Mouse (Mus musculus): ENCODE results near the gene Dmrtb1. TPM values are rescaled to one million over a fixed set of nuclear protein-coding genes. Genes with fewer than 3 reads are reported as not detected.

The Dmrtb1 gene
- 1 to 10 TPM in 1 of 2 experiments, under 1 TPM in 1; 0.41 to 1.1 TPM for total RNA-seq (2021)

- no peak for DNase-seq (ENCODE audit: low spot score in 2 of 2)
- intact Hi-C loops (cut with DNase I), result no loop called here
These were observed at the start of gene Dmrtb1 for GRCm38 (mm10) chr4:107684130-107684529. Dmrtb1 (minus strand) TSS chr4:107684230.

- no peak for DNase-seq (ENCODE audit: low spot score in 2 of 2)
- intact Hi-C loops (cut with DNase I), result no loop called here
These were observed 49.6 kb upstream of the Dmrtb1 start for GRCm38 (mm10) chr4:107733603-107734002.

- DNase-seq (ENCODE audit: low spot score in 2 of 2), result no peak
- intact Hi-C loops (cut with DNase I), result no loop called here
These were observed 48.6 kb upstream of the Dmrtb1 start for GRCm38 (mm10) chr4:107732624-107733023.

DNA sequence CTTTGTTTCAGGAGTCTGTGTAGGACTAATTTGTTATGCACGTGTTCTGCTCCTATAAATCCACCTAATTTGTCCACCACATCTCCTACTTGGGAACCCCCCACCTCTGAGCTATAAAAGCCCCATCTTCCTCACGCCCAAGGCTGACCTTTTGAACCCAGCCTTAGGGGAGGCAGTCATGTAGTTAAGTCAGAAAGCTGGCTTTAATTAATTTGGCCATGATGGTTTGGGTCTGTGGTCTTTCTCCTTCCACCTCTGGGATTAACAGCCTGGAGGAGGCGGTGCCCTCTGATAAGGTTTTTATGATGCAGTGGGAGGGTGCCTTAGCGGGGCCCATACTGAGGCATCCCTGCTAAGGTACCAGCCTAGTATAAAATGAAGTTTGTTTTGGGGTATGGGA is 48.2 kb upstream of the Dmrtb1 start:
- intact Hi-C loops (cut with DNase I), result no loop called here
- no peak for DNase-seq (ENCODE audit: low spot score in 2 of 2)

DNA sequence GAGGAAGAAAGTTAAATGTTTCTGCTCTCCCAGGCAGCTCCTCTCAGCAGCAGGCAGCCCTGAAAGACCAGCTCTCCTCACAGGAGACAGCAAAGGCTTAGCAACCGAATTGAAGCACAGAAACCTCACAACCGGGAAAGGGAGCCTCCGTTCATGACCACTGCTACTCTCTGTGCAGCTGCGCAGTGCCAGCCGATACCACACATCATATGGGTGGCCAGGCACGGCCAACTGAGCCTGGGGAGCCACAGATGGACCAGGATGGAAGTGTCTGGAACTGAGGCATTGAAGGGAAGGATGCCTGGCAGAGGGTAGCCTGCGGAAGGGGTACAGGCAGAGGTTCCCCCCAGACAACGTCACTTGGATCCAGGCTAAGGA is 47.0 kb upstream of the Dmrtb1 start:
- intact Hi-C loops (cut with DNase I), result no loop called here
- DNase-seq (ENCODE audit: low spot score in 2 of 2), result no peak

GRCm38 (mm10) chr4:107730391-107731087 is 46.5 kb upstream of the Dmrtb1 start:
- DNase-seq (ENCODE audit: low spot score in 2 of 2), result no peak
- intact Hi-C loops (cut with DNase I), result no loop called here

DNA sequence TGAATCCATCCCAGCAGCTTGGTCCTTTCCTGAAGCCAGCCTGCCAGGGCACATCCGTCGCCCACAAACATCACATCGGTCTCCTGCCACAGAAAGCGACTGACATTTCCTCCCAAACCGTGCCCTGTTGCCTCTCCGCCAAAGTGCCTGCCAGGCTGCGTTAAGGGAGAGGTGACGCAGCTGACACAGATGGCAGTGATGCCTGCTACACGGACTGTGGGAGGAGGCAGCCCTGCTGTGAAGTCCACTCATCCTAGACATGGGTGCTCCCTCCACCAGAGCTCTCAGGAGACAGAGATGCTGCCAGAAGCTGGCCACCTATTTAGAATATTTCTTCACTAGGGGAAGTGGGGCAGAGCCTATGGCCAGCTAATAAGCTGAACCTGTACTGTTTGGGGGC is 41.4 kb upstream of the Dmrtb1 start:
- intact Hi-C loops (cut with DNase I), result no loop called here
- no peak for DNase-seq (ENCODE audit: low spot score in 2 of 2)

DNA sequence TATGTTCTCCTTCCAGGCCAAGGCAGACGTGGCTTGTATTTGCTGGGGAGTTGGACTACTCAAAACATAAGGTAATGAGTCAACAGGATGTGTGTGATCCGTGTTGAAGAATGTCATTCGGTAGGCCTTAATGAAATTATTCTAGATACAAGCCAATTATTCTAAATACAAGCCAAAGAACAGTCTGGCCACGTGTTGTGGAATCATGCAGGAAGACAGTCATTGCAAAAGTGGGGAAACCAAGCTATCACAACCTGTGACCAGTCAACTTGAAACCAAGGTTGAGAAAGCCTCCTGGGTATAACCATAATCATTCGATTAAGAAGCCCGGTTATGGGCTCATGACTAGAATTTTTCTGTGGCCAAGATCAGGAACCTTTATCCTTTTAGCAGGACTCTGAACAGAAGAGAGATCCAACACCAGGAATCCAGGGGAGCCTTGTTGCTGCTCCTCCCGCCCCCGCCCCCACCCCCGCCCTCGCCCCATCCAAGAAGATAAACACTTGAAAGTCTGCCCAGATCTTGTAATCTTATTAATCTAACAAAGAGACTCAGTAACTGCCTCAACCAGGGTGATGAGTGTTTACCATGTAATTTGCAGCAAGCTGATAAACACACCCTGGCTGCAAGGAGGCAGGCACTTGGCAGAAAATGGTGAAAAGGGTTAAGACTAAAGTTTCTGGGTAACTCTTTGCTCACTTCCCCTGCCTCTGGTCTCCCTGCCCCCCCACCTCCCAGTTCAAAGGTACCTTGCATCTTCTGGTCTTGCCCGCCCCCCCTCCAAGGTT is 36.2 kb upstream of the Dmrtb1 start:
- intact Hi-C loops (cut with DNase I), result no loop called here
- DNase-seq (ENCODE audit: low spot score in 2 of 2), result no peak

- DNase-seq (ENCODE audit: low spot score in 2 of 2), result no peak
- intact Hi-C loops (cut with DNase I), result no loop called here
These were observed 35.1 kb upstream of the Dmrtb1 start for GRCm38 (mm10) chr4:107719161-107719560.

- intact Hi-C loops (cut with DNase I), result no loop called here
- no peak for DNase-seq (ENCODE audit: low spot score in 2 of 2)
These were observed 34.7 kb upstream of the Dmrtb1 start for GRCm38 (mm10) chr4:107718720-107719119.

GRCm38 (mm10) chr4:107717718-107718313 is 33.8 kb upstream of the Dmrtb1 start:
- peak; percentile 42 to 52 for DNase-seq (ENCODE audit: low spot score in 2 of 2)

GRCm38 (mm10) chr4:107716754-107717299 is 32.8 kb upstream of the Dmrtb1 start:
- DNase-seq (ENCODE audit: low spot score in 2 of 2), result no peak
- intact Hi-C loops (cut with DNase I), result no loop called here

More at GRCm38 (mm10) chr4:107717718-107718313, 33.8 kb upstream of the Dmrtb1 start:
- intact Hi-C loops (cut with DNase I), result no loop called here

- intact Hi-C loops (cut with DNase I), result no loop called here
- DNase-seq (ENCODE audit: low spot score in 2 of 2), result no peak
These were observed 22.9 kb upstream of the Dmrtb1 start for GRCm38 (mm10) chr4:107706884-107707283.

DNA sequence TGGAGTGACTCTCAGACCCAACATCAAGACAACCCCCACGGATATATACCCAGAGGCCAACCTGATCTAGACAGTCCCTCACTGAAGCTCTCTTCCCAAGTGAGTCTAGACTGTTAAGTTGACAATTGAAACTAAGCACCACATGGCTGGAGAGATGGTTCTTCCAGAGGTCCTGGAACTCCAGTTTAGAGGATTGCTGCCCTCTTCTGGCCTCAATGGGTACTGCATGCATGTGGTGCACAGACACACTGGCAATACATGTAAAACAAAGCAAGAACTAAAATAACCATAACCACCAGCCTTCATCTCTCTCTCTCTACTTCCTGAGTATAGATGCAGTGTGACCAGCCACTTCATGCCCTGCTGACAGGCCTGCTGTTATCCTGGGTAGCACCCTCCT is 20.2 kb upstream of the Dmrtb1 start:
- intact Hi-C loops (cut with DNase I), result no loop called here
- no peak for DNase-seq (ENCODE audit: low spot score in 2 of 2)

GRCm38 (mm10) chr4:107701679-107702078 is 17.6 kb upstream of the Dmrtb1 start:
- intact Hi-C loops (cut with DNase I), result no loop called here

DNA sequence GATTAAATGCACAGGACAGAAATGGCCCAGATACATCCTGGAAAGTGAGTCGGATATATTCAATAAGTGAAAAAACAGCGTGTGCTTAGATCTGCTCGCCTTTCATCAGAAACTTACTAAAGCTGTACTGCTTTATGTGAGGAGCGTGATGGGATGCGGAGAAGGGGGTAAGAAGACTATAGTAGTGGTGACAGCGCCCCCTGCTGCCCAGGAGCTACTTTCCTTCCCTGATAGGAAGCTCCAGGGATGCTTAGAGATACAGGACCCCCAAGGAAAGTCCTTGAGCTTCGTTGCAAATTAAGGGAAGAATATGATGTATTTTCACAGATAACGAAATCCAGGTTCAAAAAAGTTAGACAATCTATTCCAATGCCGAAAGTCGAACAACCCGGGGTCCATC is 17.1 kb upstream of the Dmrtb1 start:
- intact Hi-C loops (cut with DNase I), result no loop called here
- peak in 1 of 2 experiments; percentile 53 for DNase-seq (ENCODE audit: low spot score in 2 of 2)

More at GRCm38 (mm10) chr4:107701679-107702078, 17.6 kb upstream of the Dmrtb1 start:
- no peak for DNase-seq (ENCODE audit: low spot score in 2 of 2)

DNA sequence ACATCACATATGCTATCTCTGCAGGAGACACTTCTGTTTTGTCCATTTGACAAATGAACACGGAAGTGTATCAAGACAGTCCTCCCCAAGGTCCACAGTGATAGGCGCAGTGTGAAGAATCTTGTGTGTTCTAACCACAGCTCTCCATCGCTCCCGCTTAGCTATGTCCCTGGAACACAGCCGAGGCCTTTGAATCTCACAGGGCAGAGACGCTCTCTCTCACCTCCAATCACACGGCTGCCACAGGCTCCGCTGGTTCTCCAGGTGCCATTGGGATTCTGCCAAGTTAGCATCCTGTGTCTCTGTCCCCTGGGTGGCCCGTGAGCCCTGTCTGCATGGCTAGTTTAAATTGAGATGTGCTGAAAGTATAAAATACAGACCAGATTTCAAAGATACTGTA is 15.2 kb upstream of the Dmrtb1 start:
- no peak for DNase-seq (ENCODE audit: low spot score in 2 of 2)
- intact Hi-C loops (cut with DNase I), result no loop called here

DNA sequence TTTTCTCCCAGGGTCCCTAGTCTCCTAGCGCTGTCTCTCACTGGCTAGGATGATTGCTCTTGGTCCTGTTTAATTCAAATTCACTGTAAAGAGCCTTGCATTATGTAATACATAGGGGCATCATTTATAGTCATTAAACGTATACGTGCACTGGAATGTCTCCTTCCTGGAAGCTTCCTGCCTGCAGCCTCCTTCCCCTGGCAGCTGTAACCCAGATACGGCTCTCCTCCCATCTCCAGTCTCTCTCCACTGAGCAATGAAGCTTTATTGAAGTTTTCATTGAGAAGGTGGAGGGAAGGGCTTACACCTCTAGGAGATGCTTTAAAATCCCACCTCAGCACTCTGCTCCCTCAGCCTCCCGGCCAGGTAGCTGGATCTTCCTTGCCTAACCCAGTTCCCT is 9.8 kb upstream of the Dmrtb1 start:
- DNase-seq (ENCODE audit: low spot score in 2 of 2), result no peak
- intact Hi-C loops (cut with DNase I), result no loop called here

DNA sequence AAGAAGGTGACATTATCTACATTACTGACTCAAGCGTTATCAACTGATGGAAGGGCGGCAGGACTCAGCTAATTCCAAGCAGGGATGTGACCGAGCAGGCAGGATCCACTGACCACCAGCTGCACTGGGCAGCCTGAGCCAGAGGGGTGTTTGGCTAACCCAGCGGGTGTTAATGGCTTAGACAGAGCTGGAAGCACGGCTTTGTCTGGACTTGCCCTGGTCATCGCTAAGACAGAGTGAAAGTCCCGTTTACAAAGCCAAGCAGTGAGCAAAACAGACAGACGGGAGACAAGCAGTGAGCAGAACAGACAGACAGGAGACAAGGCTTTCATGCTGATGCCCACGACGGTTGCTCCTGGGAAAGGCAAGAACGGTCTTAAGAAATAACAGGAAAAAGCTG is 4.2 kb upstream of the Dmrtb1 start:
- no peak for DNase-seq (ENCODE audit: low spot score in 2 of 2)
- intact Hi-C loops (cut with DNase I), result no loop called here

DNA sequence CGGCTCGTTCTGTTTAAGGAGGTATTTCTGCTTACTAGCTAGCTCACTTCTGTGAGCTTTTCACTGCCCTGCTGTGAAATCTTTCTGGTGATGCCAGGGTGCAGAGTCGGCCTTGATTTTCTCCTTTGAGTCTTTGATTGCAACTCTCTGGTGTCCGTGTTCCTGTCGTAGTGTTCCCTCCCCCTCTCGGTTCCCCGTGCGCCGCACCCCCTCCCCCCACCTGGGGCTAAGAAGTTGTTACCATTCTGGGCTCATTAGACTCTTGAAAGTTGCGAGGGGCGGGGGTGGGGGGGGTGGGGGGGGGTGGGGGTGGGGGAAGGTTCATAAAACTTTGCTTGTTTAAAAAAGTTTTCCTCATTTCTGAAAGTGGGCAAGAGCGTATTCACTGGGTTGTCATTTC is 3.1 kb upstream of the Dmrtb1 start:
- no peak for DNase-seq (ENCODE audit: low spot score in 2 of 2)
- intact Hi-C loops (cut with DNase I), result no loop called here

Data from left cerebral cortex, postnatal 36 days (tissue).